Mouse (Mus musculus) forebrain, embryonic 15.5 days (tissue): ENCODE results near the gene Lsamp. TPM values are rescaled to one million over a fixed set of nuclear protein-coding genes. Genes with fewer than 3 reads are reported as not detected.

Source experiments
- ATAC-seq: fragments of 200-750 bp; cut with Nextera tagmentation; replicated peaks from 2 replicates; pipeline ENCODE4 v1.8.0; 2017; ENCODE audit warnings: mild to moderate bottlenecking, moderate TSS enrichment, moderate library complexity
- H3K27ac ChIP-seq: fragments of 300-500 bp; sonication (generic); replicated peaks from 2 replicates; pipeline ENCODE4 v1.5.1; 2015; ENCODE audit warnings: mild to moderate bottlenecking, inconsistent platforms
- H3K27me3 ChIP-seq: fragments of 300-500 bp; sonication (generic); 2 replicates; pipeline ENCODE4 v1.6.1; 2015; ENCODE audit warnings: inconsistent platforms
- H3K36me3 ChIP-seq: fragments of 300-500 bp; sonication (generic); 2 replicates; pipeline ENCODE4 v1.6.1; 2015; ENCODE audit warnings: mild to moderate bottlenecking, inconsistent platforms
- H3K4me1 ChIP-seq: fragments of 300-500 bp; sonication (generic); 2 replicates; pipeline ENCODE4 v1.6.1; 2015; ENCODE audit warnings: inconsistent platforms
- H3K4me2 ChIP-seq: fragments of 300-500 bp; sonication (generic); replicated peaks from 2 replicates; pipeline ENCODE4 v1.6.1; 2015; ENCODE audit warnings: mild to moderate bottlenecking, inconsistent platforms
- H3K4me3 ChIP-seq: fragments of 300-500 bp; sonication (generic); 2 replicates; pipeline ENCODE4 v1.5.1; 2015; ENCODE audit warnings: mild to moderate bottlenecking, inconsistent platforms
- H3K9ac ChIP-seq: fragments of 300-500 bp; sonication (generic); replicated peaks from 2 replicates; pipeline ENCODE4 v1.6.1; 2015; ENCODE audit warnings: mild to moderate bottlenecking, inconsistent platforms
- H3K9me3 ChIP-seq: fragments of 300-500 bp; sonication (generic); 2 replicates; pipeline ENCODE4 v1.6.1; 2016; ENCODE audit warnings: inconsistent platforms
- WGBS: fragments of 180-500 bp; shearing (Covaris S2); methylation state at CpG from one replicate; pipeline ENCODE4 v1.1.7; 2015; ENCODE audit warnings: mixed read lengths; 5-methylcytosine and 5-hydroxymethylcytosine counted together
- microRNA-seq: library from miRNA; unstranded; fragments of <30 nt; microRNA quantifications from one replicate; pipeline ENCODE4, GENCODE M21; 2016
- polyA plus RNA-seq: library from polyadenylated mRNA; unstranded; fragments of >200 nt; fragmentation: Nextera tagmentation; extraction: Ambion mirVana; gene quantifications from 2 replicates; pipeline ENCODE4 v1.2.1, GENCODE M21; 2015

Gene Lsamp
- polyA plus RNA-seq, 1 experiment from 2014 or later, result 61.0 TPM

- Histone ChIP-seq H3K4me2 (no peak overlapping the region), H3K9me3 (no peaks in the 10 kb centered on the region), H3K27me3 (no peaks in the 10 kb centered on the region), H3K4me1 (no peaks in the 10 kb centered on the region; the same call in 1 of the 2 replicates), H3K36me3 (no peaks in the 10 kb centered on the region), H3K9ac (no peak overlapping the region), H3K4me3 (no peak overlapping the region), H3K27ac (no peak overlapping the region)
- 76% methylated on average over 3 of the region's 3 CpGs for WGBS
- ATAC-seq, result no peak
Observed at GRCm38 (mm10) chr16:42178866-42179265, 2194.7 kb downstream of the Lsamp start.

- Histone ChIP-seq H3K4me2 (no peak overlapping the region), H3K4me1 (no peaks in the 10 kb centered on the region; the same call in 1 of the 2 replicates), H3K36me3 (no peaks in the 10 kb centered on the region), H3K9ac (no peak overlapping the region), H3K27ac (no peak overlapping the region), H3K9me3 (no peaks in the 10 kb centered on the region), H3K27me3 (no peaks in the 10 kb centered on the region), H3K4me3 (no peak overlapping the region)
- ATAC-seq, result no peak
- 51% methylated on average over 6 of the region's 6 CpGs for WGBS
Observed at GRCm38 (mm10) chr16:42180025-42180424, 2195.9 kb downstream of the Lsamp start.

DNA sequence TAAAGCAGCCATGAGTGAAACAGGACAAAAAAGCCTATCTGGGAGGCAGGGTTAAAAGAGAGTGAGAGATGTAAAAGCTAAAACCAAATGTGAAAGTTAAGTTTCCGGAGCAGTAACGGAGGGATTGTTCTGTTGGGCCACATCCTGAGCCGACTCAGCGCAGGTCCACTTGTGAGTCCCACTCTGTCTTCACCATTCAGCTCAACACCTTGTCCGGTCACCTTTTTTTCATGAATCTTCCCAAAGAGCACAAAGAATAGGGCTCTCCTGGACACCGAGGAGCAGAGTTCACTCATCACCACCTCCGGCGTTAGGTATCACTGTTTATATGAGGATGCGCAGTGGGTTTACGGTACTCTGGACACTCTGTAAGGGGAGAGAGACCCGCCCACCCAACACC is 2196.3 kb downstream of the Lsamp start:
- 96% methylated on average over 11 of the region's 11 CpGs for WGBS
- no peak for ATAC-seq

GRCm38 (mm10) chr16:42189431-42190081 is 2205.4 kb downstream of the Lsamp start:
- H3K4me2 ChIP-seq, result peak overlapping the region; percentile 94
- no peaks in the 10 kb centered on the region for H3K36me3 ChIP-seq
- H3K9me3 ChIP-seq, result no peaks in the 10 kb centered on the region
- no peaks in the 10 kb centered on the region for H3K27me3 ChIP-seq
- WGBS, result 13% methylated on average over 14 of the region's 14 CpGs
- H3K4me1 ChIP-seq, result peaks cover 19% of the 10 kb centered on the region
- H3K27ac ChIP-seq, result peak overlapping the region; percentile 99
- peak; percentile 63 for ATAC-seq
- H3K4me3 ChIP-seq, result peak overlapping the region; percentile 59
- H3K9ac ChIP-seq, result peak overlapping the region; percentile 89

More for the DNA sequence above, 2196.3 kb downstream of the Lsamp start:
- no peak overlapping the region for H3K27ac ChIP-seq
- H3K4me3 ChIP-seq, result no peak overlapping the region
- H3K4me2 ChIP-seq, result no peak overlapping the region
- H3K9me3 ChIP-seq, result no peaks in the 10 kb centered on the region
- no peaks in the 10 kb centered on the region for H3K27me3 ChIP-seq
- H3K36me3 ChIP-seq, result no peaks in the 10 kb centered on the region
- H3K9ac ChIP-seq, result no peak overlapping the region
- no peaks in the 10 kb centered on the region; the same call in 1 of the 2 replicates for H3K4me1 ChIP-seq

GRCm38 (mm10) chr16:42190114-42191045 is 2206.2 kb downstream of the Lsamp start:
- Histone ChIP-seq H3K27me3 (no peaks in the 10 kb centered on the region), H3K4me2 (peak overlapping the region; percentile 94), H3K9ac (peak overlapping the region; percentile 89), H3K4me3 (peak overlapping the region; percentile 59), H3K27ac (peak overlapping the region; percentile 99), H3K4me1 (peaks cover 19% of the 10 kb centered on the region), H3K9me3 (no peaks in the 10 kb centered on the region), H3K36me3 (no peaks in the 10 kb centered on the region)
- 1% methylated on average over 44 of the region's 44 CpGs for WGBS
- peak; percentile 95 for ATAC-seq

Small RNA genes lying within 50 kb of the gene (microRNA-seq; reads per million reads assigned to microRNA genes)
- gene Gm27887, result not detected
- gene Gm47276, result not detected
